Mouse (Mus musculus) lung, postnatal 0 days (tissue): ENCODE results near the gene Rgs7.

ENCODE experiments used
- CTCF ChIP-seq: IDR thresholded peaks from 2 replicates; pipeline ENCODE4 v1.5.1; 2016; ENCODE audit warnings: antibody characterized with exemption, mild to moderate bottlenecking
- EP300 ChIP-seq: IDR thresholded peaks from 2 replicates; pipeline ENCODE4 v1.6.1; 2016; ENCODE audit warnings: antibody characterized with exemption, mild to moderate bottlenecking, control low read depth

DNA sequence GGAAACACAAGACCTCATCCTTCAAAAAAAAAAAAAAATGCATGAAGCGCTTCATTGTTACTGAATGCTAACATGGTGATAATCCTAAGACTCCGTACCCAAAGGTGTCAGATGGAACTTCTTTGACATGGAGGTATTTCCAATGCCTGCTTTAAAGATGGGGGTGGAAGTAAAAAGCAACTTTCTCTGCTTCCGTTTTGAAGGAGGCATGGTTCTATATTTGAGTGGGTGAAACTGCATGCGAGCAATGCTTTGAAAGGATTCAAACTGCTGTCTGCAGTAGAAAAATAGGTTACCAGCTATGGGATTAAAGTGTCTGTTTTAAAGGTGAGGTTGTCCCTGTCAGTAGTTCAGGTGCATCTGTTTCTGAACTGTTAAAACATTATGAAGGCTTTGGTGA lies 100.4 kb downstream of the Rgs7 start:
- TF ChIP-seq EP300 (no peak), CTCF (no peak)
